Mouse (Mus musculus): ENCODE data around the gene Timp2. TPM values are rescaled to one million over a fixed set of nuclear protein-coding genes. Genes with fewer than 3 reads are reported as not detected.

The Timp2 gene
- polyA plus RNA-seq, 1 experiment from 2014 or later: 38.9 TPM

- TF ChIP-seq CTCF (IDR thresholded peaks at IDR 0.05; ENCODE audit: low read depth): peak; percentile 45
- Histone ChIP-seq H3K27ac (ENCODE audit: low read depth, low read length) (no peak overlapping the region), H3K4me3 (ENCODE audit: low read depth, low read length) (no peak overlapping the region), H3K4me2 (replicated peaks; ENCODE audit: low read depth) (no peak overlapping the region), H3K36me3 (ENCODE audit: control insufficient read depth, insufficient read depth) (peaks cover 75% of the 10 kb centered on the region), H3K9ac (ENCODE audit: low read depth, low read length) (no peak overlapping the region), H3K27me3 (replicated peaks; ENCODE audit: control insufficient read depth, insufficient read depth, low read length) (no peaks in the 10 kb centered on the region), H3K4me1 (replicated peaks; ENCODE audit: control insufficient read depth, insufficient read depth, low read length) (no peaks in the 10 kb centered on the region), H3K9me3 (ENCODE audit: control insufficient read depth) (no peaks in the 10 kb centered on the region)
- WGBS: 93% methylated on average over 3 of the region's 3 CpGs
- ATAC-seq: no peak
These were observed 85.7 kb downstream of the Timp2 start for GRCm38 (mm10) chr11:118269827-118270226.

GRCm38 (mm10) chr11:118266666-118267046 lies 88.9 kb downstream of the Timp2 start:
- Histone ChIP-seq H3K4me1 (replicated peaks; ENCODE audit: control insufficient read depth, insufficient read depth, low read length) (no peaks in the 10 kb centered on the region), H3K36me3 (ENCODE audit: control insufficient read depth, insufficient read depth) (peaks cover 77% of the 10 kb centered on the region), H3K4me3 (ENCODE audit: low read depth, low read length) (no peak overlapping the region), H3K27ac (ENCODE audit: low read depth, low read length) (no peak overlapping the region), H3K4me2 (replicated peaks; ENCODE audit: low read depth) (no peak overlapping the region), H3K27me3 (replicated peaks; ENCODE audit: control insufficient read depth, insufficient read depth, low read length) (no peaks in the 10 kb centered on the region), H3K9me3 (ENCODE audit: control insufficient read depth) (no peaks in the 10 kb centered on the region), H3K9ac (ENCODE audit: low read depth, low read length) (no peak overlapping the region)
- peak; percentile 39; the same call in 1 of the 2 replicates for TF ChIP-seq CTCF (IDR thresholded peaks at IDR 0.05; ENCODE audit: low read depth)
- WGBS: 83% methylated on average over 7 of the region's 7 CpGs
- ATAC-seq: no peak

- 82% methylated on average over 10 of the region's 10 CpGs for WGBS
These were observed 89.4 kb downstream of the Timp2 start for GRCm38 (mm10) chr11:118266044-118266665.

GRCm38 (mm10) chr11:118265621-118266020 lies 89.9 kb downstream of the Timp2 start:
- peaks cover 79% of the 10 kb centered on the region for H3K36me3 ChIP-seq (ENCODE audit: control insufficient read depth, insufficient read depth)
- ATAC-seq: peak; percentile 88
- no peaks in the 10 kb centered on the region for H3K27me3 ChIP-seq (replicated peaks; ENCODE audit: control insufficient read depth, insufficient read depth, low read length)
- no peak overlapping the region for H3K4me3 ChIP-seq (ENCODE audit: low read depth, low read length)
- WGBS: 49% methylated on average over 11 of the region's 11 CpGs
- no peak for TF ChIP-seq CTCF (IDR thresholded peaks at IDR 0.05; ENCODE audit: low read depth)
- no peaks in the 10 kb centered on the region for H3K9me3 ChIP-seq (ENCODE audit: control insufficient read depth)
- no peak overlapping the region for H3K9ac ChIP-seq (ENCODE audit: low read depth, low read length)
- H3K27ac ChIP-seq (ENCODE audit: low read depth, low read length): no peak overlapping the region; the same call in 1 of the 2 replicates
- H3K4me1 ChIP-seq (replicated peaks; ENCODE audit: control insufficient read depth, insufficient read depth, low read length): no peaks in the 10 kb centered on the region
- H3K4me2 ChIP-seq (replicated peaks; ENCODE audit: low read depth): no peak overlapping the region

More at GRCm38 (mm10) chr11:118266044-118266665, 89.4 kb downstream of the Timp2 start:
- Histone ChIP-seq H3K9ac (ENCODE audit: low read depth, low read length) (no peak overlapping the region), H3K27ac (ENCODE audit: low read depth, low read length) (no peak overlapping the region; the same call in 1 of the 2 replicates), H3K36me3 (ENCODE audit: control insufficient read depth, insufficient read depth) (peaks cover 77% of the 10 kb centered on the region), H3K4me2 (replicated peaks; ENCODE audit: low read depth) (no peak overlapping the region), H3K4me1 (replicated peaks; ENCODE audit: control insufficient read depth, insufficient read depth, low read length) (no peaks in the 10 kb centered on the region), H3K9me3 (ENCODE audit: control insufficient read depth) (no peaks in the 10 kb centered on the region), H3K4me3 (ENCODE audit: low read depth, low read length) (no peak overlapping the region), H3K27me3 (replicated peaks; ENCODE audit: control insufficient read depth, insufficient read depth, low read length) (no peaks in the 10 kb centered on the region)
- no peak for TF ChIP-seq CTCF (IDR thresholded peaks at IDR 0.05; ENCODE audit: low read depth)
- ATAC-seq: no peak

- Histone ChIP-seq H3K27ac (ENCODE audit: low read depth, low read length) (no peak overlapping the region), H3K4me2 (replicated peaks; ENCODE audit: low read depth) (no peak overlapping the region), H3K4me1 (replicated peaks; ENCODE audit: control insufficient read depth, insufficient read depth, low read length) (no peaks in the 10 kb centered on the region), H3K36me3 (ENCODE audit: control insufficient read depth, insufficient read depth) (peaks cover 80% of the 10 kb centered on the region), H3K4me3 (ENCODE audit: low read depth, low read length) (no peak overlapping the region), H3K27me3 (replicated peaks; ENCODE audit: control insufficient read depth, insufficient read depth, low read length) (no peaks in the 10 kb centered on the region), H3K9me3 (ENCODE audit: control insufficient read depth) (no peaks in the 10 kb centered on the region), H3K9ac (ENCODE audit: low read depth, low read length) (no peak overlapping the region)
- TF ChIP-seq CTCF (IDR thresholded peaks at IDR 0.05; ENCODE audit: low read depth): no peak
- no peak for ATAC-seq
- WGBS: 92% methylated on average over 5 of the region's 5 CpGs
These were observed 92.4 kb downstream of the Timp2 start for GRCm38 (mm10) chr11:118263146-118263545.

- no peak overlapping the region for H3K4me3 ChIP-seq (ENCODE audit: low read depth, low read length)
- no peak for TF ChIP-seq CTCF (IDR thresholded peaks at IDR 0.05; ENCODE audit: low read depth)
- WGBS: 94% methylated on average over 8 of the region's 8 CpGs
- peaks cover 81% of the 10 kb centered on the region for H3K36me3 ChIP-seq (ENCODE audit: control insufficient read depth, insufficient read depth)
- H3K9ac ChIP-seq (ENCODE audit: low read depth, low read length): no peak overlapping the region
- H3K27ac ChIP-seq (ENCODE audit: low read depth, low read length): no peak overlapping the region; the same call in 1 of the 2 replicates
- no peaks in the 10 kb centered on the region for H3K9me3 ChIP-seq (ENCODE audit: control insufficient read depth)
- H3K4me1 ChIP-seq (replicated peaks; ENCODE audit: control insufficient read depth, insufficient read depth, low read length): no peaks in the 10 kb centered on the region
- no peak for ATAC-seq
- H3K4me2 ChIP-seq (replicated peaks; ENCODE audit: low read depth): no peak overlapping the region
- H3K27me3 ChIP-seq (replicated peaks; ENCODE audit: control insufficient read depth, insufficient read depth, low read length): no peaks in the 10 kb centered on the region
These were observed 95.5 kb downstream of the Timp2 start for GRCm38 (mm10) chr11:118260081-118260480.

All from intestine, postnatal 0 days (tissue).